Mouse (Mus musculus) Muller cell, postnatal 12 days (primary cell): ENCODE data around the gene Rps3a1.

ENCODE experiments used
- DNase-seq: peaks from one replicate; pipeline ENCODE4 v3.0.0-alpha.2; 2015; ENCODE audit errors: inconsistent ontology term

The Rps3a1 gene

DNA sequence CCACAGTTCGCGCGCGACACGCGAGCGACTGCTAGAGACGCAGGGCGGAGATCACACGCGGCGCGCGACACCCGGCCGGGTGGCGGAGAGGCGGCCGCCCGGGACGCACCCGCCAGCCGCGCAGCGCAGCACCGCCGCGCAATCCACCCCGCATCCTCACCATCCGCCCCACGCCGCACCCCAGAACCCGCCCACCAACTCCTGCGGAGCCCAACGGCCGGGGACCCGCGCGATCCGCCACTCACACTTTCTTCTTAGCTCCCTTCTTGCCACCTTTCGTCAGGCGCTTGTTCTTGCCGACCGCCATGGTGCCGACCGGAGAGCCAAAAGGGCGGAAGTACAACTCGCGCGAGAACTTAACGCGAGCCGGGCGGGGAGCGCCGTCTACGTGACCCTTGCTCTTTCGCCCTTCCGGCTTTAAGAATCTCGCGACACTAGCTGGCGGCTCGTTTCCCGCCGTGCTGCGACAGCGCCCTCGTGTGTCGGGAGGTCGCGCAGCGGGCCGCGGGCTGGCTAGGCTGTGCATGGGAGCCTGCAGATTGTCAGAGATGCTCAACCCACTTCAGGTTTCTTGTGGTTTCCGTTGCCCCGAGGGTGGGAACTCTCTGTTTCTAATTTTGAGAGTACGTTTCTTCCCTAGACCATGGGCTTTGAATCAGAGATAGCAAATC lies at the start of gene Rps3a1:
TSS of gene Rps3a1 (minus strand) at position 440 of the 671 bp plus-strand sequence.
- DNase-seq = peak; percentile 99

GRCm38 (mm10) chr3:86187736-86188389 lies 45.4 kb upstream of the Rps3a1 start:
- DNase-seq = no peak

DNA sequence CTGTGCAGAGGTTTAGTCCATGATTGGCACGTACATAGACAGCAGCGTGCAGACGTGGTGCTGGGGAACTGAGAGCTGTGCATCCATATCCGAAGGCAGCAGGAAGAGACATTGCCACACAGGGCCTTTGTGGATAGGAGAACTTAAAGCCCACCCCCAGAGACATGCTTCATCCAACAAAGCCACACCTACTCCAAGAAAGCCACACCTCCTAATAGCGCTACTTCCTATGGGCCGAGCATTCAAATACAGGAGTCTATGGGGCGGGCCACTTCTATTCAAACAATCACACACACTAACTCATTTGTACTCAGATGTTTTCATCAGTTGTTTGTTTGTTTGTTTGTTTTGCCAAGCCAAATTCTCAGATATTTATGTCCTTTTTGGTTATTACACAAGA lies 42.0 kb upstream of the Rps3a1 start:
- no peak for DNase-seq

DNA sequence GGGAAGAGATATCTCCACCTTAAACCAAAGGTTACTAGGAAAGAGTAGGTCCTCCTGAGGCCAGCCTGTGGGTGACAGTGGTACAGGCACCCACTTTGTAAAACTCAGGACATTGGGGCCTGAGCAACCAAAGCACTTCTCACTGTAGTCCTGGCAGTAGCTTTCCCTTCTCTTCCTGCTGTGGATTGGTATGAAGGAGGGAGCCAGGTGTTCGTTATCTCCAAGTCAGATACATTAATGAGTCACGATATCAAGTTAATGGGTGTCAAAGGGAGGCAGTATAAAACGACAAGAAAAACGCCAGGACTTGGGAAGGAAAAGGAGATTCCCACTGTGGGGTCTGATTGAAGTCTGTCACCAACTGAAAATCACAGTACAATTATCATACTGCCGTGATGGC lies 38.6 kb upstream of the Rps3a1 start:
- no peak for DNase-seq

- DNase-seq = no peak
Observed at GRCm38 (mm10) chr3:86179714-86180113, 37.2 kb upstream of the Rps3a1 start.

DNA sequence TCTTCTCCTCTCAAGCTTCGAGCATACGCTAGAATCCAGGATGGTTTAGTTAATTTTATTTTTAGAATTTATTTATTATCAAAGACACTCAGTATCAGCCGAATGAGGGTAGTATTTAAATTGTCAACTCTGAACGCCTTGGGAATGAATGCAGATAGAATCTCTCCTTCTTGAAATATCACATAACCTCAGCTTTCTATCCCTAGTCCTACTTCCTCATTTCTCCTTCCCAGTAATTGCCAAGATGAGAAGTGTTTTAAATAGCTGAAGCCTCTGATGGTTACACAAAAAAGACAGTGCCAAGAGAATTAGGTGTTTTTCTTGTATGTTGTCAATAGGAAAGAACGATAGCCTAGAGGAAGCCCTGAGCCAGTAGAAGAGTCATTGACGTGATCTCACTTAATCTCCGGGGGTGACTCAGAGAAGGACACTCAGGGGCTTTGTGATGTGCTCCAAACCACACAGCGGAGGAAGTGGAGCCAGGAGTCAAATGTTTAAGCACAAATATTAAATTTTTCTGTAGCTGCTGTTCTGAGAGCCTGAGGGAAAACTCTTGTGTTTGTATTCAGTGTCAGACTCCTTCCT lies 26.4 kb upstream of the Rps3a1 start:
- DNase-seq = peak; percentile 31

DNA sequence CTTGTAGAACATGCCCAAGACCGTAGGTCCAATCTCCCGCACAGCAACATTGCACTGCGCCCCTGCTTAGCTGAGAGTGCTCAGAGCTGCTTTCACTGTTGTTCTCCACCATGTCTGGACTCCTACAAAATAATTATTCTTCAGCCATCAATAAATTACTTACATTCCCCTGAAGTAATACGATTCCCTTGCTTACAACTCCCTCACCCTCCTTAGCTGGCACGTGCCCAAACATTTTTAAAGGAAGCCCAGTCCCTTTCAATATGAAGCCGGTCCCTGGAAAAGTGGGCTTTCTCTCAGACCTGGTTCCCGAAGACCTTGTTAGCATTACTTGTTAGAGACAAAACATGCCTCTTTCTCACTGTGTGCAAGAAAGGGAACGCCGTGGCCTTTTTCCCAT lies 7.0 kb upstream of the Rps3a1 start:
- DNase-seq = no peak

DNA sequence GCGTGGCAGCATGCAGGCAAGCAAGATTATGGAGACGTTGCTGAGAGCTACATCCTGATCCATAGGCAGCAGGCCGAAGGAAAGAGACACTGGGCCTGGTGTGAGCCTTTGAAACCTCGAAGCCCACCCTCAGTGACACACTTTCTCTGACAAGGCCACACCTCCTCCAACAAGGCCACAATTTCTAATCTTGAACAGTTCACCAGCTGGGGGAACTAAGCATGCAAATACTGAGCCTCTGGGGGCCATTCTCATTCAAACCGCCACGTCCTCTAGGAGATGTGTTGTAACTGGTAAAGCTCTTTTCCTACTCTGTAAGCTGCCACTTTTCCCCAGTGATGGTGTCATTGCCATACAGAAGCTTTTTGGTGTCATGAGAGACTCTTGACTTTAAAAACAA lies 6.6 kb upstream of the Rps3a1 start:
- no peak for DNase-seq

DNA sequence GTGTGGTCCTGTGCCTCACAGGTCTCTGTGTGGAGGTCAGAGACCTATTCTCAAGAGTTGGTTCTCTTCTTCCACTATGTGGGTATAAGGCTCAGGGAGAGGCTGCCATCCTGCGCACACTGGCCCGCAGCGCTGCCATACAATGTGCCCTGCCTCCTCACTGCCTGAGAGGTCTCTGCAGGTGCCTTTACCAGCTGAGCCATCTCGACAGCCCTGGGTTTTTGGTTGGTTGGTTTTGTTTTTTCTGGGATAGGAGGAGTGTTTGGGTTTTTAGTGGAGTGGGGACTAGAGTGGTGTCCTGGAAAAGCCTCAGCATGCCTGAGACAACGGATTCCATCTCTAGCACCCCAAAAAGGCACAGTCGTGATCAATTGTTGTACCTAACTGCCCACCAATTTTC lies 841 bp upstream of the Rps3a1 start:
- no peak for DNase-seq

DNA sequence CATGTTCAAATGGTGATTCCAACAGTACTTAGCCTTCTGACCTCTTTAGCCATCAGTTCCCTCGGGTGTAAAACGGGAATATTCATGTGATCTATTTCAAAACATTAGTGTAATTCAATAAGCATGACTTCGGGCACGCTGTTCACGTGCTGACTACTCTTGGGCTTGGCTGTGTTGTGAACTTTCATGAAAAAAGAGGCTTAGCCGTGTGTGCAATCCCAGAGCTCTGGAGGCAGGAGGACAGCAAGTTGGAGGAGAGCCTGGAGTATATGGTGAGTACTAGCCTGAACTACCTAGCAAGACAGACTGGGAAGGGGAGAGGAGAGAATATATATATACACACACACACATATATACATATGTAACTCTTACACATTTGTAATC lies 424 bp upstream of the Rps3a1 start:
- no peak for DNase-seq

GRCm38 (mm10) chr3:86141886-86142262 lies 628 bp downstream of the Rps3a1 start:
- no peak for DNase-seq

- DNase-seq = peak; percentile 18
Observed at GRCm38 (mm10) chr3:86141366-86141765, 1.1 kb downstream of the Rps3a1 start.

DNA sequence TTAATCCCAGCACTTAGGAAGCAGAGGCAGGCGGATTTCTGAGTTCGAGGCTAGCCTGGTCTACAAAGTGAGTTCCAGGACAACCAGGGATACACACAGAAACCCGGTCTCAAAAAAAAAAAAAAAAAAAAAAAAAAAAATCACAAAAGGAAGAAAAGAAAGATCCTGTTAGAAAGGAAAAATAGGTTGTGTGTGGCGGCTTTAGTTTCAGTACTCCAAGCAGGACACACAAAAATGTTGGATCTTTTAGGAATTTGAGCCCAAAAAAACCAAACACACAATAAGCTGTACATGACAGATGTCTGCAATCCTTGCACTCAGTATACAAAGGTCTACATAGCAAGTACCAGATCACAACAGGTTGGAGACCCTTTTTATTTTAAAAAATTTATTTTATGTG lies 2.8 kb downstream of the Rps3a1 start:
- no peak for DNase-seq

- DNase-seq = no peak
Observed at GRCm38 (mm10) chr3:86136936-86137574, 5.4 kb downstream of the Rps3a1 start.

- no peak for DNase-seq
Observed at GRCm38 (mm10) chr3:86135886-86136563, 6.5 kb downstream of the Rps3a1 start.

DNA sequence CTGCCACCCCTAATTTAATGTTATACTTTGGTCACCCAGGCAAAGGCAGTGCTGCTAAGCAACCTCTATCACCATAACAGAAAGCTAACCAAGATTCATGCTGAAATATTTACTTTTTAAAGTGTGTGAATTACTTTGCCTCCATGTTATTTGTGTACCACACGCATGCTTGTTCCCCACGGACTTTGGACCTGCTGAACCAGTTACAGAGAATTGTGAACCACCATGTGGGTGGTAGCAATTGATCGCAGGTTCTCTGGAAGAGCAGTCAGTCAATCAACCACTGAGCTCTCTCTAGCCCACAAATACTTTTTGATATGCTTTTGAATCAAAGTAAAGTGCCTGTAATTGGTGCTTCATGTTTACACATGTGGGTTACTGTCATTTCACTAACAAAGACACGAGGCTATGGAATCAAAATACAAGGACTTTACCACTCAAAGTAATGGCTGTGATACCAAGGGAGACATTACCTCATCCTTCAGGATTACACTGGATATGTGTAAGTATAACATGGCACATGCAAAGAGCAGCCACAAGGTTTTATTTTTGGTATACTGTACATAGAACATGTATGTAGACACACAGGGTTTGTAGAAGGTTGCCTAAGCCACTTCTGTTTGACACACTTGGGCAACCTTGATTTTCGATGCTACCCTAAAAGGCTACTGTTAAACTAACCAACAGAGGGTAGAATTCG lies 7.4 kb downstream of the Rps3a1 start:
- DNase-seq = no peak

- DNase-seq = peak; percentile 35
Observed at GRCm38 (mm10) chr3:86129757-86130156, 12.7 kb downstream of the Rps3a1 start.

GRCm38 (mm10) chr3:86123251-86123746 lies 19.2 kb downstream of the Rps3a1 start:
- no peak for DNase-seq

- DNase-seq = no peak
Observed at GRCm38 (mm10) chr3:86122156-86122555, 20.3 kb downstream of the Rps3a1 start.

GRCm38 (mm10) chr3:86119237-86119932 lies 23.1 kb downstream of the Rps3a1 start:
- DNase-seq = no peak

GRCm38 (mm10) chr3:86116951-86117350 lies 25.6 kb downstream of the Rps3a1 start:
- DNase-seq = no peak
